Mouse (Mus musculus): ENCODE data around the gene Ssh3. TPM values are rescaled to one million over a fixed set of nuclear protein-coding genes. Genes with fewer than 3 reads are reported as not detected.

Ssh3 gene
- polyA plus RNA-seq, 1 experiment from 2014 or later, result 2.3 TPM

- Histone ChIP-seq H3K27ac (ENCODE audit: low read depth, low read length) (no peak overlapping the region), H3K4me2 (ENCODE audit: low read depth) (no peak overlapping the region), H3K4me1 (ENCODE audit: control insufficient read depth, insufficient read depth, low read length) (peaks cover 17% of the 10 kb centered on the region; the same call in 1 of the 2 replicates), H3K9ac (ENCODE audit: low read length) (no peak overlapping the region), H3K9me3 (ENCODE audit: control insufficient read depth, low read length) (no peaks in the 10 kb centered on the region), H3K36me3 (ENCODE audit: control insufficient read depth, insufficient read depth, low read length) (no peaks in the 10 kb centered on the region), H3K4me3 (ENCODE audit: low read depth, low read length) (no peak overlapping the region), H3K27me3 (ENCODE audit: control insufficient read depth, insufficient read depth, low read length) (no peaks in the 10 kb centered on the region)
- 91% methylated on average over 17 of the region's 17 CpGs for WGBS
- no peak for ATAC-seq (ENCODE audit: insufficient read depth, low FRiP score, low TSS enrichment)
- DNase-seq (ENCODE audit: low spot score), result no peak
Measured at GRCm38 (mm10) chr19:4298322-4299121, 29.5 kb upstream of the Ssh3 start.

GRCm38 (mm10) chr19:4297851-4298250, 28.9 kb upstream of the Ssh3 start:
- Histone ChIP-seq H3K9me3 (ENCODE audit: control insufficient read depth, low read length) (no peaks in the 10 kb centered on the region), H3K4me2 (ENCODE audit: low read depth) (no peak overlapping the region), H3K4me1 (ENCODE audit: control insufficient read depth, insufficient read depth, low read length) (peaks cover 13% of the 10 kb centered on the region; the same call in 1 of the 2 replicates), H3K4me3 (ENCODE audit: low read depth, low read length) (no peak overlapping the region), H3K9ac (ENCODE audit: low read length) (no peak overlapping the region), H3K27ac (ENCODE audit: low read depth, low read length) (no peak overlapping the region), H3K36me3 (ENCODE audit: control insufficient read depth, insufficient read depth, low read length) (no peaks in the 10 kb centered on the region), H3K27me3 (ENCODE audit: control insufficient read depth, insufficient read depth, low read length) (no peaks in the 10 kb centered on the region)
- 89% methylated on average over 5 of the region's 5 CpGs for WGBS
- no peak for ATAC-seq (ENCODE audit: insufficient read depth, low FRiP score, low TSS enrichment)
- no peak for DNase-seq (ENCODE audit: low spot score)

- no peaks in the 10 kb centered on the region for H3K9me3 ChIP-seq (ENCODE audit: control insufficient read depth, low read length)
- ATAC-seq (ENCODE audit: insufficient read depth, low FRiP score, low TSS enrichment) (no peak), DNase-seq (ENCODE audit: low spot score) (no peak)
- no peak overlapping the region for H3K9ac ChIP-seq (ENCODE audit: low read length)
- no peak overlapping the region for H3K4me3 ChIP-seq (ENCODE audit: low read depth, low read length)
- H3K4me1 ChIP-seq (ENCODE audit: control insufficient read depth, insufficient read depth, low read length), result peaks cover 7% of the 10 kb centered on the region; the same call in 1 of the 2 replicates
- H3K27me3 ChIP-seq (ENCODE audit: control insufficient read depth, insufficient read depth, low read length), result no peaks in the 10 kb centered on the region
- H3K36me3 ChIP-seq (ENCODE audit: control insufficient read depth, insufficient read depth, low read length), result peaks cover 2% of the 10 kb centered on the region; the same call in 1 of the 2 replicates
- 87% methylated on average over 2 of the region's 2 CpGs for WGBS
- no peak overlapping the region for H3K4me2 ChIP-seq (ENCODE audit: low read depth)
- H3K27ac ChIP-seq (ENCODE audit: low read depth, low read length), result no peak overlapping the region
Measured at GRCm38 (mm10) chr19:4296611-4297010, 27.6 kb upstream of the Ssh3 start.

- ATAC-seq (ENCODE audit: insufficient read depth, low FRiP score, low TSS enrichment) (no peak), DNase-seq (ENCODE audit: low spot score) (no peak)
- H3K9me3 ChIP-seq (ENCODE audit: control insufficient read depth, low read length), result no peaks in the 10 kb centered on the region
- H3K9ac ChIP-seq (ENCODE audit: low read length), result no peak overlapping the region
- peaks cover 10% of the 10 kb centered on the region for H3K36me3 ChIP-seq (ENCODE audit: control insufficient read depth, insufficient read depth, low read length)
- 0 out of 2 replicates have a peak, but pooled peaks cover 2% of the 10 kb centered on the region for H3K4me1 ChIP-seq (ENCODE audit: control insufficient read depth, insufficient read depth, low read length)
- 90% methylated on average over 4 of the region's 4 CpGs for WGBS
- no peak overlapping the region for H3K4me3 ChIP-seq (ENCODE audit: low read depth, low read length)
- no peak overlapping the region for H3K4me2 ChIP-seq (ENCODE audit: low read depth)
- no peak overlapping the region for H3K27ac ChIP-seq (ENCODE audit: low read depth, low read length)
- H3K27me3 ChIP-seq (ENCODE audit: control insufficient read depth, insufficient read depth, low read length), result no peaks in the 10 kb centered on the region
Measured at GRCm38 (mm10) chr19:4295391-4295790, 26.4 kb upstream of the Ssh3 start.

- no peak overlapping the region for H3K4me2 ChIP-seq (ENCODE audit: low read depth)
- no peak overlapping the region for H3K27ac ChIP-seq (ENCODE audit: low read depth, low read length)
- peaks cover 17% of the 10 kb centered on the region for H3K36me3 ChIP-seq (ENCODE audit: control insufficient read depth, insufficient read depth, low read length)
- H3K4me1 ChIP-seq (ENCODE audit: control insufficient read depth, insufficient read depth, low read length), result no peaks in the 10 kb centered on the region
- ATAC-seq (ENCODE audit: insufficient read depth, low FRiP score, low TSS enrichment) (no peak), DNase-seq (ENCODE audit: low spot score) (no peak)
- 70% methylated on average over 14 of the region's 14 CpGs for WGBS
- no peak overlapping the region for H3K9ac ChIP-seq (ENCODE audit: low read length)
- H3K9me3 ChIP-seq (ENCODE audit: control insufficient read depth, low read length), result no peaks in the 10 kb centered on the region
- no peaks in the 10 kb centered on the region for H3K27me3 ChIP-seq (ENCODE audit: control insufficient read depth, insufficient read depth, low read length)
- no peak overlapping the region for H3K4me3 ChIP-seq (ENCODE audit: low read depth, low read length)
Measured at GRCm38 (mm10) chr19:4294381-4295097, 25.6 kb upstream of the Ssh3 start.

GRCm38 (mm10) chr19:4291161-4291560, 22.2 kb upstream of the Ssh3 start:
- H3K9ac ChIP-seq (ENCODE audit: low read length), result no peak overlapping the region
- 93% methylated on average over 11 of the region's 11 CpGs for WGBS
- no peaks in the 10 kb centered on the region for H3K9me3 ChIP-seq (ENCODE audit: control insufficient read depth, low read length)
- no peaks in the 10 kb centered on the region for H3K4me1 ChIP-seq (ENCODE audit: control insufficient read depth, insufficient read depth, low read length)
- peaks cover 33% of the 10 kb centered on the region for H3K36me3 ChIP-seq (ENCODE audit: control insufficient read depth, insufficient read depth, low read length)
- H3K4me3 ChIP-seq (ENCODE audit: low read depth, low read length), result no peak overlapping the region
- DNase-seq (ENCODE audit: low spot score), result no peak
- no peak for ATAC-seq (ENCODE audit: insufficient read depth, low FRiP score, low TSS enrichment)
- H3K27ac ChIP-seq (ENCODE audit: low read depth, low read length), result no peak overlapping the region
- no peaks in the 10 kb centered on the region for H3K27me3 ChIP-seq (ENCODE audit: control insufficient read depth, insufficient read depth, low read length)
- H3K4me2 ChIP-seq (ENCODE audit: low read depth), result no peak overlapping the region

GRCm38 (mm10) chr19:4290749-4291148, 21.8 kb upstream of the Ssh3 start:
- no peak overlapping the region for H3K9ac ChIP-seq (ENCODE audit: low read length)
- no peaks in the 10 kb centered on the region for H3K9me3 ChIP-seq (ENCODE audit: control insufficient read depth, low read length)
- H3K36me3 ChIP-seq (ENCODE audit: control insufficient read depth, insufficient read depth, low read length), result peaks cover 35% of the 10 kb centered on the region
- H3K4me1 ChIP-seq (ENCODE audit: control insufficient read depth, insufficient read depth, low read length), result no peaks in the 10 kb centered on the region
- DNase-seq (ENCODE audit: low spot score) (no peak), ATAC-seq (ENCODE audit: insufficient read depth, low FRiP score, low TSS enrichment) (no peak)
- H3K4me3 ChIP-seq (ENCODE audit: low read depth, low read length), result no peak overlapping the region
- H3K27ac ChIP-seq (ENCODE audit: low read depth, low read length), result no peak overlapping the region
- no peaks in the 10 kb centered on the region for H3K27me3 ChIP-seq (ENCODE audit: control insufficient read depth, insufficient read depth, low read length)
- no peak overlapping the region for H3K4me2 ChIP-seq (ENCODE audit: low read depth)
- 72% methylated on average over 15 of the region's 15 CpGs for WGBS

GRCm38 (mm10) chr19:4283653-4284052, 14.7 kb upstream of the Ssh3 start:
- 46% methylated on average over 7 of the region's 7 CpGs for WGBS
- Histone ChIP-seq H3K9ac (ENCODE audit: low read length) (no peak overlapping the region), H3K27ac (ENCODE audit: low read depth, low read length) (no peak overlapping the region)

More at GRCm38 (mm10) chr19:4283653-4284052, 14.7 kb upstream of the Ssh3 start:
- no peak for ATAC-seq (ENCODE audit: insufficient read depth, low FRiP score, low TSS enrichment)
- peak overlapping the region; percentile 78; the same call in 1 of the 2 replicates for H3K4me2 ChIP-seq (ENCODE audit: low read depth)
- peak overlapping the region; percentile 52; the same call in 1 of the 2 replicates for H3K4me3 ChIP-seq (ENCODE audit: low read depth, low read length)
- H3K9me3 ChIP-seq (ENCODE audit: control insufficient read depth, low read length), result no peaks in the 10 kb centered on the region
- no peak for DNase-seq (ENCODE audit: low spot score)
- peaks cover 14% of the 10 kb centered on the region; the same call in 1 of the 2 replicates for H3K36me3 ChIP-seq (ENCODE audit: control insufficient read depth, insufficient read depth, low read length)
- H3K4me1 ChIP-seq (ENCODE audit: control insufficient read depth, insufficient read depth, low read length), result no peaks in the 10 kb centered on the region
- no peaks in the 10 kb centered on the region for H3K27me3 ChIP-seq (ENCODE audit: control insufficient read depth, insufficient read depth, low read length)

Measured in neural tube, embryonic 11.5 days (tissue).